Mouse (Mus musculus): ENCODE data around the gene Frmpd3.

Gene Frmpd3

DNA sequence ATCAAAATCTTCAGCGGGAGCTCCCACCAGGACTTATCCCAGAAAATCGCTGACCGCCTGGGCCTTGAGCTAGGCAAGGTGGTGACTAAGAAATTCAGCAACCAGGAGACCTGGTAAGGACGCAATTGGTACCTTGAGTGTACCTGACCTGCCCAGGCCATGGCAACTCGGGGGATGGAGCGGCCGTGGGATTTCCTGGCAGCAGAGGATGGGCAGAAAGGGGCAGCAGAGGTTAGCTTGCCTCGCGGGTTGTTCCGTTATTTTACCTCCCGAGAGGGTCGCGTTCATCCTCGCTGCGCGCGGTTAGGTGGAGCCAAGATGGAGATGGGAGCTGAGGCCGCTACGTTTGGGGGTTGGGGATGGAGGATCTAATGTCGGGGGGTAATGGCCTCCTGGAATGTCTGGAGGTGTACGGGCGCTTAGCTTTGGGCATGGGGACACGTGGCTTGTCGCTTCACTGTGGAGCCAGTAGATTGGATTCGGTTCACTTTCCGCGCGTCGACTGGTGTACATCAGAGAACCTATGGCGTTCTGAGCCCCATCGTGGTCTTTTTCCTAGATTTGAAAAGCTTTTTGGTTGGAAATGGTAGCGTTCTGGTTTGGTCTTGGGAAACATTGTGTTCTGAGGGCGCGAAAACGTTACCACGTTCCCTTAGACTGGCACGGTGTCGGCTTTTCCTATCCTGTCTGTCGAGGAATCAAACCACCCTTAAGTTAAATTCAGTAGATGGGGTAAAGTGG lies 114.9 kb downstream of the Frmpd3 start:
- DNase-seq (ENCODE audit: low spot score), result peak; percentile 14

DNA sequence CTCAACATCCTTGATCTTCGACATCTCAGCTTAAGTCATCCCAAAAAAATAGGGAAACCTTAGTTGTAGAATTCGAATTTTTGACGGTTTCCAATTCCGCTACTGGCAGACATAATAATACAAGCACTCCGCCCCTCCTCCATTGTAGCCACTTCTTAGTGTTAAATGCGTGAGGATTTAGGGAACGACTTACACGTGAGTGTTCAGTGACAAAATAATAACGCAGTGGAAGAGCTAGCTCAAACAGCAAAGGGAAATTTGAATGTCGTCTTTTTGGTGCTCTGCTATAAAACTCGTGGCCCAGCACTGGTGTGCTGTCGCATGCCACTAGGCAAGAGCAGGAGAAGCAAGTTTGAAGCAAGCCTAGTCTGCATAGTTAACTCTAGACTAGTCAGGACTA lies 115.4 kb downstream of the Frmpd3 start:
- DNase-seq (ENCODE audit: low spot score), result no peak

DNA sequence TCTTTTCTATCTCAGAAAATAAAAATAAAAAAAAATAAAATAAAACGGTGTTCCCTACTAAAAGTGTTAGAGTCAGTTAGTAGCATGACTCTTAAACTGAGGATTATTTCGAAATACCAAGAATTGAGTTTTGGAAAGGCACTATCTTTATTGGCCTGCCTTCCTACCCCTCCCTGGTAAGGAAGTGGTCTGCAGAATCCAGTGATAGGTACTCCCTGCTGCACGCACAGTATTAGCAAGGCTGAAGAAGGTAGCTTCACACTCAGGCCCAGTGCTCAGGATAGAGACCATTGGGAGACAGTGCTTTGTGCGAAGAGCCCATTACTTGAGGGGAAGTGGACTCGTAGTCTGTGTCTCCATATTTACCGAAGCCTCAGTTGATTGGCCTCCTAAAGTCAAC lies 136.2 kb downstream of the Frmpd3 start:
- DNase-seq (ENCODE audit: low spot score), result no peak

DNA sequence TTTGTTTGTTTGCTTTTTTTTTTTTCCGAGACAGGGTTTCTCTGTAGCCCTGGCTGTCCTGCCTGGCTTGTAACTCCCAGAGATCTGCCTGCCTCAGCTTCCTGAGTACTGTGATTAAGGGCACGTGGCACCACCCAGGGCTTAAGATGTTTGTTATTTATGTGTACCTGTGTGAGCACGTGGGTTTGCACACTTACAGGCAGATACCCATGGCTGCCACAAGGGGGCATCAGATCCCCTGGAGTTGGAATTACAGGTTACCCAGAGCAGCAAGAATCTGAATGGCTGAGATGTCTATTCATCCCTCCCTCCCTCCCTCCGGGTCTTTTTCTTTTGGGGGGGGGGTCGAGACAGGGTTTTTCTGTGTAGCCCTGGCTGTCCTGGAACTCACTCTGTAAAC lies 137.1 kb downstream of the Frmpd3 start:
- DNase-seq (ENCODE audit: low spot score), result peak; percentile 13

Measured in MN1 (cell line).